ENCODE assay signal across 20 mouse cellular contexts in the genomic region with DNA sequence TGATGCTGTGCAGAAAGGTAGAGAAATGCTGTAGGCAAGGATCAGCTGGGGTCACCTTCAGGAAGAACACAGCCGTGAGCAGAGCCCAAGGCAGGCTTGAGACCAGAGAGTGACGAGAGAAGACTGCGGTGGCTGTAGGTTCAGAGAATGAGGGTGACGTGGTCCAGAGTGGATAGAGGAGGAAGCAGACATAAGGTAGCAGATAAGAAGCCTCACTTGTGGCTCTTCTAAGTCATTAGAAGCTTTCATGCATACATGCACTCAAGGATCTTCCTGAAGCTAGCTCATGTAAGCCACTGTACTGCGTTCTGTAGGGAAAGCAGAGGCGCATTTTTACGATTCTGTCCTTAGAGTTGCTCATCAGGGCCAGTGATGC. TPM values are rescaled to one million over a fixed set of nuclear protein-coding genes. Genes with fewer than 3 reads are reported as not detected.
DNase-seq lines count a peak whose midpoint lies in the region; ATAC-seq and TF ChIP-seq lines count a peak whose summit lies in the region.
"Had no signal": no experiment of that assay in that cellular context is flagged by ENCODE, and none has a peak within 500 bp of the region (broad histone marks: within the 10 kb centered on the region; RNA-seq: fewer than 3 reads in every experiment).

No protein-coding gene starts in this region.

- no peaks in the 10 kb centered on the region for H3K9me3 ChIP-seq in liver, embryonic 11.5 days (ENCODE audit: control insufficient read depth, low read length)
- H3K9me3 ChIP-seq: embryonic facial prominence, embryonic 15.5 days; forebrain, embryonic 13.5 days; limb, embryonic 12.5 days; lung, embryonic 15.5 days had no signal

- no peak for TF ChIP-seq POLR2A in spleen, adult 2 months (IDR thresholded peaks at IDR 0.05; ENCODE audit: low read depth, low read length)

- H3K4me3 ChIP-seq in gastrocnemius, adult 2 months = no peak overlapping the region
- no peak overlapping the region for H3K4me3 ChIP-seq in spleen, adult 2 months (ENCODE audit: extremely low read depth, insufficient read depth, insufficient read length)
- no peak overlapping the region for H3K4me3 ChIP-seq in liver, embryonic 11.5 days (ENCODE audit: low read depth, low read length)
- H3K4me3 ChIP-seq: embryonic facial prominence, embryonic 15.5 days; forebrain, embryonic 13.5 days; left cerebral cortex, adult 2 months; limb, embryonic 12.5 days; lung, embryonic 15.5 days had no signal

- no peak for DNase-seq in gastrocnemius, adult 2 months
- DNase-seq in gastrocnemius, adult 8-10 months (ENCODE audit: low spot score in 2 of 2) = no peak
- no peak for DNase-seq in spleen, adult 2 months (ENCODE audit: low read depth in 1 of 2, low spot score in 2 of 2)
- no peak for DNase-seq in spleen, postnatal 14 days (ENCODE audit: low spot score in 2 of 2)
- no peak for DNase-seq in liver, embryonic 11.5 days (ENCODE audit: low spot score)
- DNase-seq in cerebellum, adult 9-10 months = no peak
- no peak for DNase-seq in embryo, embryonic 10.5 days (ENCODE audit: low spot score)
- DNase-seq: adrenal gland, adult 2 months; cerebellum, adult 9-11 months; embryo, embryonic 11 days; right cerebral cortex, postnatal 25 days; thymus, postnatal 36 days had no signal

- intact Hi-C loops in gastrocnemius, adult 2 months (cut with DNase I) = loop anchor here (5.0 kb wide), 1 partner anchor 342 kb away; no protein-coding TSS in a partner anchor

- H3K27ac ChIP-seq in gastrocnemius, adult 2 months = peak overlapping the region; percentile 67
- 0 out of 2 replicates have a peak overlapping the region, but pooled peaks have one; percentile 18 for H3K27ac ChIP-seq in spleen, adult 2 months (ENCODE audit: insufficient read depth, low read length)
- peak overlapping the region; percentile 81 for H3K27ac ChIP-seq in liver, embryonic 11.5 days (ENCODE audit: low read depth, low read length)
- H3K27ac ChIP-seq: embryonic facial prominence, embryonic 15.5 days; forebrain, embryonic 13.5 days; left cerebral cortex, adult 2 months; lung, embryonic 15.5 days; macrophage had no signal

- peaks cover 8% of the 10 kb centered on the region for H3K36me3 ChIP-seq in spleen, adult 2 months (ENCODE audit: control insufficient read depth, insufficient read depth, low read length)
- H3K36me3 ChIP-seq in liver, embryonic 11.5 days (ENCODE audit: control insufficient read depth, insufficient read depth, low read length) = peaks cover 7% of the 10 kb centered on the region; the same call in 1 of the 2 replicates

- no peak for TF ChIP-seq CTCF in gastrocnemius, adult 2 months (IDR thresholded peaks at IDR 0.05)
- TF ChIP-seq CTCF in spleen, adult 2 months (IDR thresholded peaks at IDR 0.05; ENCODE audit: extremely low read depth, insufficient read depth, insufficient read length, insufficient replicate concordance) = no peak

- peak; percentile 79 for ATAC-seq in liver, embryonic 11.5 days (replicated peaks; ENCODE audit: low FRiP score)
- ATAC-seq in megakaryocyte-erythroid progenitor cell, adult 5-6 weeks (replicated peaks; ENCODE audit: low FRiP score, low TSS enrichment, poor library complexity, severe bottlenecking) = peak; percentile 77
- ATAC-seq: CD4-positive, CD25-positive, alpha-beta regulatory T cell, adult 4 months; forebrain, embryonic 13.5 days had no signal

- WGBS in spleen, adult 2 months = 80% methylated on average over 7 of the region's 7 CpGs
- 66% methylated on average over 7 of the region's 7 CpGs for WGBS in liver, embryonic 11.5 days

- no peaks in the 10 kb centered on the region for H3K4me1 ChIP-seq in spleen, adult 2 months (ENCODE audit: control insufficient read depth, insufficient read depth, insufficient read length)
- H3K4me1 ChIP-seq in liver, embryonic 11.5 days (replicated peaks; ENCODE audit: control insufficient read depth, insufficient read depth, low read length) = peaks cover 35% of the 10 kb centered on the region
- H3K4me1 ChIP-seq: forebrain, embryonic 13.5 days; lung, embryonic 15.5 days had no signal

- peak overlapping the region; percentile 27 for H3K9ac ChIP-seq in liver, embryonic 11.5 days (ENCODE audit: low read depth, low read length)
- H3K9ac ChIP-seq: embryonic facial prominence, embryonic 15.5 days; limb, embryonic 12.5 days; lung, embryonic 15.5 days had no signal

- peak overlapping the region; percentile 49 for H3K4me2 ChIP-seq in liver, embryonic 11.5 days
- H3K4me2 ChIP-seq: embryonic facial prominence, embryonic 15.5 days; forebrain, embryonic 13.5 days; limb, embryonic 12.5 days; lung, embryonic 15.5 days had no signal

- H3K27me3 ChIP-seq in spleen, adult 2 months (ENCODE audit: control insufficient read depth, insufficient read depth, low read length) = no peaks in the 10 kb centered on the region
- no peaks in the 10 kb centered on the region for H3K27me3 ChIP-seq in liver, embryonic 11.5 days (replicated peaks; ENCODE audit: control insufficient read depth, insufficient read depth, low read length)
- H3K27me3 ChIP-seq: embryonic facial prominence, embryonic 15.5 days; forebrain, embryonic 13.5 days; limb, embryonic 12.5 days; lung, embryonic 15.5 days had no signal

RNA-seq across cellular contexts. Expression of a gene that starts 7.9 kb away (rescaled TPM):
- 10 to 100 TPM in 1 of 2 experiments, 1 to 10 TPM in 1; 7.4 to 12.0 TPM for total RNA-seq in gastrocnemius, adult 2 months (2021)
- 10 to 100 TPM in 1 of 4 experiments, 1 to 10 TPM in 3; 6.4 to 10.2 (median 8.4) TPM for total RNA-seq in gastrocnemius, adult 8-10 months (2022)
- polyA plus RNA-seq in spleen, adult 2 months (2012; rRNA removed) = 41.0 and 41.7 TPM in 2 replicates
- polyA plus RNA-seq in liver, embryonic 11.5 days (2014; fragmentation: Nextera tagmentation; extraction: Ambion mirVana) = 70.8 and 79.0 TPM in 2 replicates
- total RNA-seq in megakaryocyte-erythroid progenitor cell, adult 5-6 weeks (2014; fragmentation: Nextera tagmentation) = 83.3 and 103 TPM in 2 replicates
- total RNA-seq in megakaryocyte-erythroid progenitor cell, adult 5-6 weeks (2017) = 116 and 138 TPM in 2 replicates

Comparison
In these comparisons a context has a peak if more than half of its experiments do, and no peak if none do; other contexts are left out.
1. H3K27ac ChIP-seq: peak in every context shown above with its lines; median percentile 81 in liver, embryonic 11.5 days; 67 in gastrocnemius, adult 2 months; 18 in spleen, adult 2 months.
2. RNA of a gene that starts 7.9 kb away (total RNA-seq): 83.3 to 138 TPM in megakaryocyte-erythroid progenitor cell, adult 5-6 weeks; 7.4 to 12.0 TPM in gastrocnemius, adult 2 months and 6.4 to 10.2 TPM in gastrocnemius, adult 8-10 months; every median in the first group is over 4 times any median in the second.